Mouse (Mus musculus): ENCODE data around the gene P4hb. TPM values are rescaled to one million over a fixed set of nuclear protein-coding genes. Genes with fewer than 3 reads are reported as not detected.
"Not testable (repeated sequence)": the region's sequence is repeated elsewhere in the genome, so short reads cannot be mapped to it uniquely, and the experiment has no call there.

The P4hb gene
- polyA plus RNA-seq, 2 experiments from 2014 or later, result 162 to 169 TPM

DNA sequence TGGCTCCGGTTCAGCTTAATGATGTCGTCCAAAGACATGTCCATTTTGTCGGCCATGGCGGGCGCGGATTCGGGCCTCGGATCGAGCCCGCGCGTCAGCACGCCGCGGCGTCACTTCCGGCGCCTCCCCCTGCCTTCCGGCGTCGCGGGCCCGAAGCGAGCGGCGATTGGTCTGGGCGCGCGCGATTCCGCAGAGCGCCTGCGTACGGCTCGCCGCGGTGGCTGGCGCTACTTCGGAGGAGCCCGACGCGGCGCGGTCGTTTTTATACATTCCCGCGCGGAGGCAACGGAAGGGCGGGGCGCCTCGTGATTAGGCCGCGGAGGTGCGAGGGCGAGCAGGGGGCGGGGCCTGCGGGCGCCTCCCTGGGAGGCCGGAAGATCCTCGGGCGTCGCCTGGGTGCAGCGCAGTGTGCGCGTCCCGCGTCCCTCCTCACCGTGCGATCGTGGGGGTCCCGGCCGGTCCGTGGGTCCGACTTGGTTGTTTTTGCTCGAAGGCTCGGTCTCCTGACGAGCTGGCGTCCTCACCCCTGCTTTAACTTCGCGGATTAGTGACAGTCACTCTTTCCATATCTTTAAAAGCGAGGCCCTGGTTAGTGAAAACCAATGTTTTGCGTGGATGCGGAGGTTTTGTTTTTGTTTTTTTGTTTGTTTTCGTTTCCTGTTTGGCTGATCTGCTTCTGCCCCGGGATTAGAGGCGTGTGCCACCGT lies 25.4 kb upstream of the P4hb start, which contains the start of the genes Alyref and Anapc11:
Alyref (minus strand) TSS at position 83 of the 707 bp plus-strand sequence.
Anapc11 (plus strand) TSS at position 139 of the 707 bp plus-strand sequence.
- peak; percentile 88 for ATAC-seq

DNA sequence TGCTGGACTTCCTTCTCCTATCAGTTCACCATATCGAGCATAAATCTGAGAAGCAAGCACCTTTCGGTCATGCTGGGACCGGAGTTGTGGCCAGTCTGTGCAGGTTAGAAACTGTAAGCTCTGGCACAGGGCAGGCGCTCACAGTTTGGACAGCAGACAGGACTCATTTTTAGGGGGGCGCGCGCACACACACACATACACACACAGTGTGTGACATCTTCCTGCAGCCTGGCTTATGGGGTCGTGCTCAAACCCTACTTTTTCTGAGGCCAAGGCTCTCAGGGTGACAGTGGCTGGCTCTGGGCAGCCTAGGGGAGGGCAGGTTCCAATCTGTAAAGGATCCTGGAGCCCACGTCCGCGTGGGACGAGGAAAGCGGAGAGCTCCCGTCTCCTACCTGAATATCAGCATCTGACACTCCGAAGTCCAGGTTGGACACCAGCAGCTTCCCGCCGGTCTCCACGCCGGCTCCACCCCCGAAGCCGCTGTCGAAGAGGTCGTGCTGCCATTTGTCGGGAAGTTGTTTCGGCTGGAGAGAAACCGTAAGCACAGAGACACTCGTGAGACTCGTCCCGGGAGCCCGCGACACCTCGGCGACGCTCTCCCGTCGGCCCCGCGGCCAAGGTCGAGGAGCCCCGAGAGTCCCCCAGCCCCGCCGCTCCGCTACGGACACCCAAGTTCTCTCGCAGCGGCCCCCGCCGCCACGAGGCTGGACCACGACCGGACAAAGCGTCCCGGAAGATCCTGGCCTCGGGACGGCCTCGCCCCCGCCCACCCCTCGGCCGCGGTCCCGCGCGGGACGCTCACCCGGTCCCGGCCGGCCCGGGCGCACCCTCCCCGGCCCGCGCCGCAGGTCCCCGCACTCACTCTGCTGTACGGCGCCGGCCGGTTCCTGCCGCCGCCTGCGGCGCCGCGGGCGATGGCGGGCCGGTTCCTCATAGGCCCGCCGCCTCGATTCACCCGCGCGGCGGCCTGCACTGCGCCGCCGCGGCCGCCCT lies 24.5 kb upstream of the P4hb start:
- ATAC-seq, result no peak

DNA sequence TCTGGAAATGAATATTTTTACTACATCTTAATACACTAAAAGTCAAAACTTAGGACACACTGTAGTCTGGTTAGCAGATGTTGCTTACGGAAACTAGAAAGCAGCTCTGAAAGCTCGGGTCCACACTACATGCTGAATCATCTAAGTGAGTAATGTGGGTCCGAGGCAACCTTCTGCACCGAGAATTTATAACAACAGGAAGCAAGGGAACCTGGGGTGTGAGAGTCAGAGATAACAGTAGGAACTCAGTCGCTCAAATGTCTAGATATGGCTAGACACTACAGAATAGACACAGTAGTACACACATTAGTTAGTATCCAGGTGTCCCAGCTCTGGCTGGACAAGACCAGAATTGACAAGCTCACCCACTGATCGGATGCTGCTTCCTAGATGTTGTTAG lies 15.5 kb upstream of the P4hb start:
- ATAC-seq, result no peak

DNA sequence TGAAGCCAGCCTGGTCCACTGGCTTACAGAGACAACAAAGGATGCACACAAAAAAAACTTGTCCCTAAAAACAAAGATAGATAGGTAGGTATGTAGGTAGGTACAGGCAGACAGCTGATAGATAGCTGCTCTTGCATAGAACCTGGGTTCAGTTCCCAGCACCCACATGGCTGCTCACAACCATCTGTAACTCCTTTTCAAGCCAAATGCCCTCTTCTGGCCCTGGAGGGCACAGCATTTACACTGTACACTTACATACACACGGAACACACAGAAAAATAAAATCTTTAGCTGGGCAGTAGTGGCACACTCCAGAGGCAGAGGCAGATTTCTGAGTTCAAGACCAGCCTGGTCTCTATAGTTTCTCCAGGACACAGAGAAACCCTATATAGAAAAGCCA lies 10.9 kb upstream of the P4hb start:
- no peak for ATAC-seq

DNA sequence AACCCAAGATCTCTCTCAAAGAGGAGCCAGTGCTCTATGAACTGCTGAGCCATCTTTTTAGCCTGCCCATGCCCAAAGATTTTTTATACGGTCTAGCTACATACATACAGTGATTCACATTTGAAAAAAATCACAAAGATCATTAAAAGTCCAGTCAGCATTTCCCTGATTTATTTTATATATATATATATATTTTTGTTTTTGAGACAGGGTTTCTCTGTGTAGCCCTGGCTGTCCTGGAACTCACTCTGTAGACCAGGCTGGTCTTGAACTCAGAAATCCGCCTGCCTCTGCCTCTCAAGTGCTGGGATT lies 9.9 kb upstream of the P4hb start:
- ATAC-seq, result not testable (repeated sequence)

DNA sequence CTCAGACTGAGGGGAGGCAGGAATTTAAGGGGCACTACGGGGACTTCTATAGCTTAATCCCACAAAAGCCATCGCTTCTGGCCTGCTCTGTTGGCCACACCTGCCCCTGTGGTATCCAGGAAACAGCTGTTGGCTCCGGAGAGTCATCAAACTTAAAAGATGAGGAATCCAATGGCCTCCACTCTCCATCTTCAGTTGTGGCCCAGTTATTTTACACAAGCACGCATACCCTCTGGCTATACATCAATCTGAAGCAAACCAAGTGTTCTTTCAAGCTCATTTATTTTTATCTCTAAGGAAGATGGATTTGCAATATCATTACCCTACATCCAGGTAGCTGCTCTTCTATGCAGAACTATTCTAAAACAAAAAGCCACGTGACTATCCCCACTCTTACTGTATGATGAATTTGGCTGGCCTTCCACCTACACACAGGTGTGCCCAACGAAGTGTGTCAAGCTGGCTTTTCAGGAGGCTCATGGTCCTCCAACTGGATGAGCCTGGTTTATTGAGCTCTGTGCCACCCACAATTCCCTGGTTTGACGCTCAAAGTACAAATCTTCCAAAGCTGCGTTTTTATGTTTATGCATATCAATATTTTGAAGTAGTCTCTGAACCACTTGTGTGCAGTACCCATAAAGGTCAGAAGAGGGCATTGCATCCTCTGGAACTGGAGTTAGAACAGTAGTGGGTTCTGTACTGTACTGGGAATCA lies 9.4 kb upstream of the P4hb start:
- peak; percentile 42 for ATAC-seq

DNA sequence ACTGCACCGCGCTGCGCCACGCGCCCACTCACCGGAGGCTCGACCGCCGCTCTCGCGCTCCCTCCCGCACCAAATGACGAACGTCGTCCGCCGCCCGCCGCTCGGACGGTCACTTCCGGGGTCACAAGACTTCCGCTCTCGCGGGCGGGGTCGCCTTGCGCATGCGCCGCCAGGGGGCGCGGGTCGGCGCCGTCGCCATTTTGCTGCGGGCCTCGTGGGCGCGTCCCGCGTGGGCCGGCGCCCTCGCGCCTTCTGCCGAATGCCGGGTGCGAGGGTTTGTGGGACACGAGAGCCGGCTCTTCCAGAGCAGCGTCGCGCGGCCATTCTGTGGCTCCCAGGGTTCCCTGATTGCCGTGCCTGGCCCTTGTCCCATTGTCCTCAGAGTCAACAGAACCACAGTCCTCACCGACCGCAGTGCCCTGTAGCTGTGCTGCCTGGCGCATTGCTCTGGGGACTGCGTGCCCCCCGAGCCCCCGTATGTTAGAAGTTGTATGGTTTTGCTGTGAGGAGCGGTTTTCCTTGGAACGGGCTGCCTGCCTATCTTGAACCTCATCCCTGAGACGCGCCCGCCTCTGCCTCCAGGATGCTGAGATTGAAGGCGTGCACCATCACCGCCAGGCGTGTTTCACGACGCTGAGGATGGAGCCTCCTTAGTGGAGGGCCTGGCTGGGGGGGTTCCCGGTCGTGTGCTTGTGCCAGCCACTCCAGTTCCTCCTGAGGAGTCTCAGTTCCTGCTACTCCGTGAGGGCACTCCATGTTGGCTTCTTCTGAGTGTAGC lies 8.6 kb upstream of the P4hb start, which contains the start of gene Arhgdia:
Arhgdia (minus strand) TSS at position 135 of the 778 bp plus-strand sequence.
- peak; percentile 62 for ATAC-seq

DNA sequence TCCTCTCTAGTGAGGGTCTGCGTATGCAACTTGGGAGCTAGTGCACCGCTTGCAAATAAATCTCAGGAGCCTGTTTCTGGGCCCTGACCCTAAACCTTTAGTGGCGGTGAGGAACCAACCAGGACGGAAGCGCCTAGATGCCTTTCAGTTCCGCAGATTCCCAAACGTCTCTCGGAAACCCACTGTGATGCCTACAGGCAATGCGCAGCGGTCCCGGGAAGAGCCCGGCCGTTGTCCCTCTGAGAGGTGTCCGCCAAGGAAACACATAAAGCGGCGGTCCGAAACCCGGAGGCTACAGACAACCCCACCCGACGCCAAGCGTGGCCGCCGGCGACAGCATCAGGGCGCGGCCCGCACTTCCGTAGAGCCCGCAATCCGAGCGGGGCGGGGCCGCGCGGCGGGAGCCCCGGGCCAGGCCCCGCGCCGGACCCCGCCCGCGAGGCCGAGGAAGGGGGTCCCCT lies 7.8 kb upstream of the P4hb start:
- ATAC-seq, result peak; percentile 24

DNA sequence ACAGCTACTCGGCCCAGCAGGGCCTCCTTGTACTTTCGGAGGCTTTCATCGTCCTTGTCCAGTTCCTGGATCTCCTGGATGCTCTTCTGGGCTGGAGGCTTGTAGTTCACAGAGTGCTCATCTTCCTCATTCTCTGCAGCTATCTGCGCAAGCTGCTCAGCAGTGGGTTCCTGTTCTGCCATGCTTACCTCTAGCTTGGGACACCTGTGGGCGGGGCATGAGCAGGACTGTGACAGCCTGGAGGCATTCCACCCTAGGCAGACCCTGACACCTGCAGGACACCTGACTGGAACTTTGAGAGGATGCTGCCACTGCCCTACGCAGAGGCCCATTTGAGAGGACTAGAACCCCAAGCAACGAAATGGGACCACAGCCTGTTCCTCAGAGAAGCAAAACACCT lies 7.1 kb upstream of the P4hb start:
- ATAC-seq, result no peak

DNA sequence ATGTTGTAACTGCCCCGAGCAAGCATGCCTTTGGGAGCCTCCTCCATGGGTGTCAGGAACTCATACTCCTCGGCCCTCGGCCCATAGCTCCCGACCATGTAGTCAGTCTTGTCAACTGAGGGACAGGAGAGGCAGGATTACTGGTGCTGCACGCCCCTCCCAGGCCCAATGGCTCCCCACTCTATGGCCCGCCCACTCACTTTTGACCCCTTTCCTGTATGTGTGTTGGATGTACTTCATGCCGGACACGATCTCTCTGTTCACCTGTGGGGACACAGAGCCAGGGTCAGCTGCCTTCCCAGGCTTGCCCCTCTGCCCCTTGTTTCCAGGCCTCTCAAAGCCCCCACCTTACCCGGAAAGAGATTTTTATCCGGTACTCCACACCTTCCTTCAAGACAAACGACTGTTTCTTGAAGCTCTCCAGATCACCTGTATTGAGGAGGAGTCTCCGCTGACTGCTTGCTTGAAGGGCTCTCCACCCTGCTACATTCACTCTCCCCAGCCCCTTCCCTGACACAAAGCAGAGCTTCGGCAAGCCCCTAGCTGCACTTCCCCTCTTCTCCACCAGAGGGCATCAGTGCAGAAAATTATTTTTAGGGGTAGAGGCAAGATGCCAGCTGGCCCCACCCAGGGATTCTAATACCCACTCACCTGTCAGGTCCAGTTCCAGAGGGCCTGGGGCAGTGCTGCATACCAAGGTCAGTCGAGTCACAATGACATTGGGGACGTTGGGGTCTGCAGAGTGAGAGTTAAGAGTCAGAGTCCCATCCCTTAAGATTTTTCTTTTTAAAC lies 6.5 kb upstream of the P4hb start:
- no peak for ATAC-seq

DNA sequence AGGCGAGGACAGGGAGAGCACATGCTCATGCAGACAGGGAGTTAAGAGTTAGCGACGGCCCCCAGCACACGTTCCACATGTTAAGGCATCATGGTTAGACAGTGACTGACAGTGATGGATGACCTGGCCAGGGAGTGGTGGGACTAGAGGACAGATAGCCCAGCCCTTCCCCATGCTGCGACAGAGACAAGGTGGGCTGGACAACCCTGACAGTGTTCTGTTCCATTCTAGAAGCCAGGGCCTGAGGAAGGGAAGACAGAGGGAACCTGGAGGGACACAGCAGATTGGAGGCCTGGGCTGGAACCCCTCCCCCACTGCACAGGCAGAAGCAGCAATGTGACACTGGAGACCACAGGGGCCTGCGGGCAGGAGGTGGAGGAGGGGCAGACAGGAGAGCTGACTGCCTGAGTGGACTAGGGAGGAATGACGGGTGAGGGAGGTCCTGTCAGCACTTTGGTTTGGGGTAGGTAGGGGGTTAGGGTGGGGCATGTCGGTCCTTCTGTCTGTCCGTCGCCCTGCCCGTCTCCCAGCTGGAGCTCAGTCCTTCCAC lies 5.7 kb upstream of the P4hb start:
- no peak for ATAC-seq

DNA sequence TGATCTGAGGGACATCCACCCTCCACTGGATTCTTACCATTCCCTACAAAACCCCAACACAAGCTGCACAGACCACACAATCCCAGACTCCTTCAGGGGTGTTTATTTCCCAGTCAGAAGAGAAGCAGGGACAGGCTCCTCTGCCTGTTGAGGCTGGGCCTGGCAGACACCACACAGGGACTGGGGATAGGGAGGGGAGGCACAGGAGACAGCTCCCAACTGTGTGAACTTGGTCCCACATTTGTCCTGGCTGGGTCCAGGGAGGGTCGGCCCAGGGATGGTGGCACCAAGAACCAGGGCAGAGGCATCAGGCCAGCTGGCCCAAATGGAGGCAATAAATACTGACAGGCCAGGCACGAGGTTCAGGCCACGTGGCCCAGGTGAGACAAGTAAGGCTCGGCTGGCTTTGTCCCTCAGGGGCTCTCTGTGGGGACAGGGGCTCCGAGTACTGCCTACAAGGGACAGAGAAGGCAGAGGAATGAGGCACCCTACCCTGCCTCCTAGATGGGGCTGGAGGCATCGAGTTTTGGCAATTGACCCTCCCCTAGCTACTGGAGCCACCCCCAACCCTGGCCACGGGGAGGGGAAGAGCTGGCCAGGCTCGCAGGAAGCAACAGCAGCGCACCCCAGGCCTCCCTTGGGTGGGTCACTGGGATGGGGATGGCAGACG lies 5.1 kb upstream of the P4hb start:
- no peak for ATAC-seq

DNA sequence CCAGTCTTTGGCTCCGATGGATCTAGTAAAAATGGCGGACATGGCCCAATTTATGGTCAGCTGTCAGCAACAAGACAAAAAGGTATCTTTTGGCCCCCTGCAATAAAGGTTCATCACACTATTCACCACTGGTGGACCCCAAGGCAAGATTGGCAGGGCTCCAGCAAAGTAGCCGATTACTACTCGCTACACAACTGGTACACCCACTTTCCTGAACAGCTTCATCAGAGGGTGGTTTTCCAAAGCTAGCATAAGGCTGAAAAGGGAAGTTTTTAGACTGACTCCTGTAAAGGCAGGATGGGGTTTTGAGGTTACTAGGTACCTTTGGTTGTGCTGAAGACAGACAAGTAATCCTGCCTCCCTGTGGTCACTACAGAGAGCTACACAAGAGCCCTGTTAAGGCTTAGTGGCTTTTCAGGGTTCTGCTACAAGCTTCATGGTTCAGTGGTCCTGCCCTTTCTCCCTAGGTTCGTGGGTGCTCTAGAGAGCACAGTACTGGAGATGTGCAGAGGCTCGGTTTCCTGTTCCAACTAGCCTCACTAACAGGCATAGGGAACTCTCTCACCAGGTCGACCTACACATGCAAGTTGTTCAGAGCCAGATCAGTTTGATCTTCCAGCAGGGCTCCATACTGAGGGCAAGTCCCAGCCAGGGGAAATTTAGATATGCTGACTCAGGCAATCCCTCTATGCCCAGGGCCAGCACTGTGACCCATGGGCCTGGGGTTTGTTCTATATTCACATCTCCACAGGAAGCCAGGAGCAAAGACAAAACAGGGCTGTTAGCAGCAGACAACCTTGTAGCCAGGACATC lies 4.4 kb upstream of the P4hb start:
- no peak for ATAC-seq

DNA sequence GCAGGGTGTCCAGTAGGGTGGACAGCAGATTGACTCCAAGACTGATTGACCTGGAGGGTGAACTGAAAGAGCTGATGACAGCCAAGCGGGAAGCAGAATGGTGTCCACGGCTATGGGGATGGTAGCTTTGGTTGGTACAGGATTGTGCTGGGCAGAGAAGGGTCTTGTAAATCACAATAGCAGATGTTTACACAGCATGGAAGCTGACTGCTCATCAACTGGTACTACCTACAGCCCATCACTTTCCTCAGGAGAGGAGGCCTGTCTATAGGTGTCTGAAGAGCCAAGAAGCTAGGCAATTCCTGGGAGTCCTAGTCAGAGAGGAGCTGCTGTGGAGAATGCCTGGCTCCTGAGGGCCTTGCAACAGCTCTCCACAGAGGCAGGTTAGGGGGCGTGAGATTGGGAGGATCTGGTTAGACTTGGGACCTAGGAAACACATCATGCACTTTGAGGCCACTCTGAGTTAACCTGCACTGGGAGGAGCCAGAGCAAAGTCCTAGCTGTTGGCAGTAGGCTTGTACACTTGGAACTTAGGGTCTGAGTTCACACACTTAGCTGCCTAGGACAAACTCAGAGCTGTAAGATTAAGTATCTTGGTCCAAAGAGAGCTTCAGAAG lies 3.4 kb upstream of the P4hb start:
- ATAC-seq, result no peak

DNA sequence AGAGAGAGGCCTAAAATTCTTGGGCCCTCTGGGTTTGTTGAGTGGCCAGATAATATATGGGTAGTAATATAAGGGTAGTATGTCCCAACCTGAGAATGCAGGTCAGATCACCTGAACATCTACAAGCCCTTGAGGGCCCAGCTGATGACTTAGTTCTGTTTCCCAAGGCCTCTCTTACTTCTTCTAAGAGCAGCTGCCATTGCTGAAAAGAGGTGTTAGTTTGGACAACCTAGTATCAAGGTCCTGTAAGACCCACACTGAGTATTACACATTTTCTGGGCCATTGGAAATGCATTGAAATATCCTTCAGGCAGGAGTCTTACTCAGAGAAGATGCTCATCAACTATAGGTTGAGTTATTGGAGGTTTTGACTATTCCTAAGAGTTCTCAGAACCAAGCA lies 2.9 kb upstream of the P4hb start:
- ATAC-seq, result no peak

DNA sequence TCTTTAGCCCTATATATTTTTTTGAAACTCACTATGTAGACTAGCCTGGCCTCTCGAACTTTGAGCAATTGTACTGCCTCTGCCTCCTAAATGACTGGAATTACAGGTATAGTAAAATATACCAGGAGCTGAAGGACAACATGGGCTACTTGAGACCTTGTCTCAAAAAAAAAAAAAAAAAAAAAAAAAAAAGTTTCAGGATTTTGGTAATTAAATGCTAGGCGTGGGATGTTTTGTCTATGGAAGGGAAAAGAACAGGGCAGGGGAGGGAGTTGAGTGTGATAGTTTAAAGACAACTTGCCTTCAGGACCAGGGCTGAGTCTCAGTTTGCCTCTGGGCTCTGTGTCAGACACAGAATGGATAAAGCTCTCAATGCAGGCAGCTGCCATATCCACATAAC lies 2.0 kb upstream of the P4hb start:
- no peak for ATAC-seq

DNA sequence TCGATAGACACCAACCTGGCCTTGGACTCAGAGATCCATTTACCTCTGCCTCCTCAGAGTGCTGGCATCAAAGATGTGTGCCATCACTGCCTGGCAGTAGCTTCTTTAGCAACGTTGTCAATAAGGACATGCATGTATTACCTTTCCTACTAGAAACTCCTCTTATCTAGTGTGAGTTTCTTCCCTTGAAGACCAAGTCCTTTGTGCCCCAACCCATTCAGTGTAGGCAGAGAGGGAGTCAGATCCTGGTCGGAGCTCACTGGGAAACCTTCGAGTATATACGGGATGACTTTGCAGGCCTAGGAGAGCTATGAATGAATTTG lies 1.2 kb upstream of the P4hb start:
- ATAC-seq, result no peak

DNA sequence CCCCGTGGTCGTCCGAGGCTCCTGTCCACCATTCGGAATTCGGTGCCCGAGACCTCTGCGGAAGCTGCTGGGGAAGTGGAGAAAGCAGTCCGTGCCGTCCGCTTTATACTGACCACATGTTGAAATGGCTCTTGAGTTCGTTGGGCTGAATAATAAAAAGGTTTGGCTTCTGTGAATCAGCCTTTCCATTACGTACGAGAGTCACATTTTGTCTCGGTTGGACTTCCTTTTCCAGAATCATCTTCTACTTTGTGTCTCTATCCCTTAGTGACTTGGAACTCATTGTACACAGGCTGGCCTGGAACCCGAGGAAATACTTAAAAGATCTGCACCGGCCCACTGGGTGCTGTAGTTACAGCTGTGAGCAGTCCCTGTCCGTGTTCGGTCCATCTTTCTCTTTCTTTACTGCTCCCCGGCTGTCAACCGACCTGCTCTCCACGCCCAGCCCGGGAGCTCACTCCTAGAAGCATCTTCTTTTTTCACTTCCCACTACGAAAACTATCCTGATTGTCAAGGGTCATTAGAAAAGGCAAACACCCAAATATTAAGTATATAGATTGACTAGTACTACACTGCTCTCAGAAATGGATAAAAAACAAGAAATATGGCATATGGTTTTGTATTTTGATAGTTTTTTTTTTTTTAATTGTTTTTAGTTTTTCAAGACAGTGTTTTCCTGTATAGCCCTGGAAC lies 678 bp upstream of the P4hb start:
- ATAC-seq, result peak; percentile 33

DNA sequence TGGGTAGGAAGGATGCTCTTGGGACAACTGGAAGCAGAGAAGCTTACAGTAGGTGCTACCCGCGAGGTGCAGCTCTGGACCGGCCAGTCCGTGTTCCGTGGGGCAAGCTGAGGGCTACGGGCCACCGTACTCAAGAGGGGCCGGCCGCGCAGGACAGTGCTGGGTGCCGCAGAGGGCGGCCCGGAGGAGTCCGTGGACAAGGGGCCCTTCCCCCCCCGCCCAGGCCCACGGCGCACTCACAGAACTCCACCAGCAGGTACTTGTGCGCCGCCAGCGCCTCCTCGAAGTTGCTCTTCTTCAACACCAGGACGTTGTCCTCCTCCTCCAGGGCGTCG lies 669 bp downstream of the P4hb start:
- ATAC-seq, result peak; percentile 9

Measured in CD4-positive, CD25-positive, alpha-beta regulatory T cell, adult 4 months (primary cell).